Mouse (Mus musculus) Patski (cell line): ENCODE results near the gene Fabp7. TPM values are rescaled to one million over a fixed set of nuclear protein-coding genes. Genes with fewer than 3 reads are reported as not detected.

Experiments used
- ATAC-seq: fragments of 100-300 bp; one replicate; pipeline ENCODE4 v1.8.0; 2021
- CTCF ChIA-PET: fragments of 350-600 bp; sonication (Branson Sonifier 250); formaldehyde crosslinking; loops from one replicate; lab custom pipeline; 2022; ENCODE audit warnings: inconsistent platforms; lab: Charles Lee
- POLR2A ChIA-PET: fragments of 350-600 bp; sonication (Branson Sonifier 250); formaldehyde crosslinking; loops from one replicate; lab custom pipeline; 2022; ENCODE audit warnings: antibody characterized with exemption, inconsistent platforms; lab: Charles Lee
- DNase-seq: peaks from one replicate; pipeline ENCODE4 v3.0.0-alpha.2; 2011; ENCODE audit warnings: low read depth, low spot score
- H3K27me3 ChIP-seq: fragments of 371-371 bp; one replicate; pipeline ENCODE4 v1.5.1; 2021
- CTCF ChIP-seq: fragments of 100-300 bp; IDR thresholded peaks from one replicate; pipeline ENCODE4 v1.5.1; 2021
- in situ Hi-C: fragments of 300-500 bp; cut with MboI; formaldehyde crosslinking; loops from 3 replicates; pipeline ENCODE4 v1.11.1; 2018; ENCODE audit warnings: low pct_unique_long_range_greater_than_20kb, mixed read lengths
- polyA plus RNA-seq: library from polyadenylated mRNA; unstranded; gene quantifications from one replicate; pipeline ENCODE4 v1.2.3, GENCODE M21; 2021

Gene Fabp7
- polyA plus RNA-seq, result 0.58 TPM

- no peak for ATAC-seq
- in situ Hi-C loops, result no loop called here
- ChIA-PET POLR2A (no interaction called here), CTCF (no interaction called here)
- DNase-seq, result no peak
- H3K27me3 ChIP-seq, result peaks cover 15% of the 10 kb centered on the region
- TF ChIP-seq CTCF, result no peak
Observed at GRCm38 (mm10) chr10:57784876-57785150, at the start of gene Fabp7. TSS of gene Fabp7 (plus strand) at chr10:57784881.

- in situ Hi-C loops, result loop anchor here (10.0 kb wide), 1 partner anchor 276 kb away; no protein-coding TSS in a partner anchor
- ATAC-seq (no peak), DNase-seq (no peak)
- ChIA-PET POLR2A (no interaction called here), CTCF (interaction anchor here (1.2 to 8.4 kb wide), 3 partner anchors 19 to 108 kb away, joined by 3 to 111 read pairs (median 4); no protein-coding TSS in a partner anchor)
- H3K27me3 ChIP-seq, result peaks cover 26% of the 10 kb centered on the region
- no peak for TF ChIP-seq CTCF
Observed at GRCm38 (mm10) chr10:57740733-57741132, 43.9 kb upstream of the Fabp7 start.

DNA sequence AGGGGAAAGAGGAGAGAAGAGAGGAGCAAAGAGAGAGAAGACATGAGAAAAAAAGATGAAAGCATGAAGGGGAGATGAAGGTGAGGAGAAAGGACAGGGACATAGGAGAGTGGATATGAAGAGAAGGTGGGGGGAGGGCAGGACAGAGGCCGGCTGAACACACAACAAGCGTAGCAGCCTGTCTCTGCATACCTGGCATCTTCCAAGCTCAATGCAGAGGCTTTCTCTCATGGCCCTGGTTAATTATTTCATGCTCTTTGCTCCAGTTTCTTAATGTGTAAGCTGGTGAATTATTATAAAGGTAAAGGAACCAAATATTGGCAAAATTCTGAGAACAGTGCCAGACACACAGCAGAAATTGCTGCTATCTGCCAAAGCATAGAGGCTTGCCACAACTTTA, 43.3 kb upstream of the Fabp7 start:
- in situ Hi-C loops, result loop anchor here (10.0 kb wide), 1 partner anchor 277 kb away; no protein-coding TSS in a partner anchor
- TF ChIP-seq CTCF, result no peak
- POLR2A ChIA-PET, result no interaction called here
- H3K27me3 ChIP-seq, result peaks cover 25% of the 10 kb centered on the region
- no peak for ATAC-seq
- CTCF ChIA-PET, result interaction anchor here (1.2 to 8.4 kb wide), 3 partner anchors 19 to 107 kb away, joined by 3 to 111 read pairs (median 4); no protein-coding TSS in a partner anchor
- no peak for DNase-seq

DNA sequence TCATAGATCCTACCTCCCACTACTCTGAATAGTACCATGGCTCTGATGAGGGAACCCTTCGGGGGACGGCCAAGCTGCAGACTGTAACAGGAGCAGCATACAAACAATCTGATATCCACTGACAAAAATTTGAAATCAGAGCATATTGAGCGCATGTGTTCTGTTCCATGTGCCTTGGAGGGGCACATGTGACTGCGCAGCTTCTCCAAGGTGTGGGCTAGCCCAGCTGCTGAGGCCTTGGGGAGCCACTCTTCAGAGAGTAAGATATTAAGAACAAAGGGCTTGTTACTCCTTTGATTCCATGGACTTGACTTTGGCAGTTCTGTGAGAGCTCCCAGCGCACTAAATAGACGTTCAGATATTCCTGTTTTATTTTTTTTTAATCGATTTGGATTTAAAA, 41.6 kb upstream of the Fabp7 start:
- ChIA-PET CTCF (interaction anchor here (1.1 to 8.4 kb wide), 6 partner anchors 10 to 98 kb away, joined by 3 to 111 read pairs (median 4); no protein-coding TSS in a partner anchor), POLR2A (no interaction called here)
- no peak for TF ChIP-seq CTCF
- ATAC-seq, result no peak
- in situ Hi-C loops, result loop anchor here (10.0 kb wide), 1 partner anchor 278 kb away; no protein-coding TSS in a partner anchor
- DNase-seq, result no peak
- peaks cover 22% of the 10 kb centered on the region for H3K27me3 ChIP-seq

GRCm38 (mm10) chr10:57743606-57744016, 41.1 kb upstream of the Fabp7 start:
- in situ Hi-C loops, result loop anchor here (10.0 kb wide), 1 partner anchor 279 kb away; no protein-coding TSS in a partner anchor
- DNase-seq (peak; percentile 39), ATAC-seq (peak; percentile 39)
- peak; percentile 69 for TF ChIP-seq CTCF
- ChIA-PET POLR2A (interaction anchor here (1.0 kb wide), 1 partner anchor 98 kb away, joined by 3 read pairs; no protein-coding TSS in a partner anchor), CTCF (interaction anchor here (0.6 to 8.4 kb wide), 17 partner anchors 9 to 201 kb away, joined by 3 to 111 read pairs (median 3); no protein-coding TSS in a partner anchor)
- peaks cover 22% of the 10 kb centered on the region for H3K27me3 ChIP-seq

- TF ChIP-seq CTCF, result no peak
- ChIA-PET POLR2A (interaction anchor here (1.0 kb wide), 1 partner anchor 97 kb away, joined by 3 read pairs; no protein-coding TSS in a partner anchor), CTCF (interaction anchor here (0.6 to 8.4 kb wide), 17 partner anchors 9 to 202 kb away, joined by 3 to 111 read pairs (median 3); no protein-coding TSS in a partner anchor)
- DNase-seq, result no peak
- in situ Hi-C loops, result loop anchor here (10.0 kb wide), 1 partner anchor 279 kb away; no protein-coding TSS in a partner anchor
- H3K27me3 ChIP-seq, result peaks cover 22% of the 10 kb centered on the region
- ATAC-seq, result no peak
Observed at GRCm38 (mm10) chr10:57744128-57744765, 40.4 kb upstream of the Fabp7 start.

DNA sequence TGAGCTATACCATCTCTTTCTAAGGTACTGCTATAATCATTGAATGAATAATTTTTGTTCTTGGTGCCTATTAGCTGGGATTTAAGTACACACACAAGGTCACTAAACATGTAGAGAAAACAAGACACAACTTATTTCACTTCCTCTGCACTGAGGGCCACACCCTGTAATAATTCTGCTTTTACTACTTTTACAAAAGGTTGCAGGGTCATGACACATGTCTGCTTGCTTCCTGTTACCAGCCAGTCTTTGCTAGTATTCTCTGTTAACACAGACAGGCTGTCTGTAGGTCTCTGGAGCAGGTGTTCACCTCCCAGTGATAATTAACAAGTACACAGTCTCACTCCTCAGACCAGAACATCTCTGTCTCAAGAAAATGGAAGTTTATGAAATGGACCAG, 39.2 kb upstream of the Fabp7 start:
- TF ChIP-seq CTCF, result no peak
- peaks cover 22% of the 10 kb centered on the region for H3K27me3 ChIP-seq
- ATAC-seq, result no peak
- ChIA-PET CTCF (interaction anchor here (0.8 to 8.4 kb wide), 2 partner anchors 16 to 95 kb away, joined by 3 to 111 read pairs; no protein-coding TSS in a partner anchor), POLR2A (no interaction called here)
- in situ Hi-C loops, result loop anchor here (5.0 to 10.0 kb wide), 2 partner anchors 92 to 281 kb away; no protein-coding TSS in a partner anchor
- DNase-seq, result no peak

- POLR2A ChIA-PET, result no interaction called here
- ATAC-seq, result no peak
- in situ Hi-C loops, result loop anchor here (5.0 to 10.0 kb wide), 2 partner anchors 90 to 282 kb away; no protein-coding TSS in a partner anchor
- TF ChIP-seq CTCF, result no peak
- peaks cover 10% of the 10 kb centered on the region for H3K27me3 ChIP-seq
- CTCF ChIA-PET, result no interaction called here
- no peak for DNase-seq
Observed at GRCm38 (mm10) chr10:57747127-57747526, 37.6 kb upstream of the Fabp7 start.

GRCm38 (mm10) chr10:57753343-57753742, 31.3 kb upstream of the Fabp7 start:
- DNase-seq (no peak), ATAC-seq (no peak)
- in situ Hi-C loops, result no loop called here
- H3K27me3 ChIP-seq, result peaks cover 7% of the 10 kb centered on the region
- no peak for TF ChIP-seq CTCF
- POLR2A ChIA-PET, result no interaction called here
- CTCF ChIA-PET, result interaction anchor here (1.6 kb wide), 1 partner anchor 9 kb away, joined by 9 read pairs; no protein-coding TSS in a partner anchor

- no peak for TF ChIP-seq CTCF
- DNase-seq (peak; percentile 44), ATAC-seq (peak; percentile 76)
- peaks cover 3% of the 10 kb centered on the region for H3K27me3 ChIP-seq
- CTCF ChIA-PET, result interaction anchor here (1.6 kb wide), 1 partner anchor 9 kb away, joined by 4 read pairs; no protein-coding TSS in a partner anchor
- POLR2A ChIA-PET, result no interaction called here
- in situ Hi-C loops, result no loop called here
Observed at GRCm38 (mm10) chr10:57755201-57755736, 29.4 kb upstream of the Fabp7 start.
